Mouse (Mus musculus): ENCODE measurements around the gene Cmtm7. TPM values are rescaled to one million over a fixed set of nuclear protein-coding genes. Genes with fewer than 3 reads are reported as not detected.

Cmtm7 gene
- polyA plus RNA-seq, 1 experiment from 2014 or later = 103 TPM

Other genes with a start within 250 kb of the Cmtm7 start
- gene Trim71, start 217.5 kb downstream of the Cmtm7 start, polyA plus RNA-seq (2015; fragmentation: Nextera tagmentation; extraction: Ambion mirVana) = 2.0 and 2.2 TPM in 2 replicates
- gene Cnot10, start 141.7 kb downstream of the Cmtm7 start, polyA plus RNA-seq (2015; fragmentation: Nextera tagmentation; extraction: Ambion mirVana) = 51.2 and 60.1 TPM in 2 replicates
- gene Dync1li1, start 93.1 kb downstream of the Cmtm7 start, polyA plus RNA-seq (2015; fragmentation: Nextera tagmentation; extraction: Ambion mirVana) = 57.6 and 58.3 TPM in 2 replicates
- gene Cmtm6, start 50.7 kb downstream of the Cmtm7 start, polyA plus RNA-seq (2015; fragmentation: Nextera tagmentation; extraction: Ambion mirVana) = 58.7 and 60.9 TPM in 2 replicates
- 63.7 and 66.1 TPM in 2 replicates for gene Cmtm8, start 62.3 kb upstream of the Cmtm7 start, polyA plus RNA-seq (2015; fragmentation: Nextera tagmentation; extraction: Ambion mirVana)
- gene Gpd1l, start 152.1 kb upstream of the Cmtm7 start, polyA plus RNA-seq (2015; fragmentation: Nextera tagmentation; extraction: Ambion mirVana) = 17.3 and 18.6 TPM in 2 replicates
- 2.0 and 2.3 TPM in 2 replicates for gene Osbpl10, start 196.7 kb upstream of the Cmtm7 start, polyA plus RNA-seq (2015; fragmentation: Nextera tagmentation; extraction: Ambion mirVana)
- gene Rps27rt, start 200.9 kb upstream of the Cmtm7 start, polyA plus RNA-seq (2015; fragmentation: Nextera tagmentation; extraction: Ambion mirVana) = 360 and 1,042 TPM in 2 replicates